Mouse (Mus musculus): Measurements from ENCODE around the gene Prrx2.

Prrx2 gene

DNA sequence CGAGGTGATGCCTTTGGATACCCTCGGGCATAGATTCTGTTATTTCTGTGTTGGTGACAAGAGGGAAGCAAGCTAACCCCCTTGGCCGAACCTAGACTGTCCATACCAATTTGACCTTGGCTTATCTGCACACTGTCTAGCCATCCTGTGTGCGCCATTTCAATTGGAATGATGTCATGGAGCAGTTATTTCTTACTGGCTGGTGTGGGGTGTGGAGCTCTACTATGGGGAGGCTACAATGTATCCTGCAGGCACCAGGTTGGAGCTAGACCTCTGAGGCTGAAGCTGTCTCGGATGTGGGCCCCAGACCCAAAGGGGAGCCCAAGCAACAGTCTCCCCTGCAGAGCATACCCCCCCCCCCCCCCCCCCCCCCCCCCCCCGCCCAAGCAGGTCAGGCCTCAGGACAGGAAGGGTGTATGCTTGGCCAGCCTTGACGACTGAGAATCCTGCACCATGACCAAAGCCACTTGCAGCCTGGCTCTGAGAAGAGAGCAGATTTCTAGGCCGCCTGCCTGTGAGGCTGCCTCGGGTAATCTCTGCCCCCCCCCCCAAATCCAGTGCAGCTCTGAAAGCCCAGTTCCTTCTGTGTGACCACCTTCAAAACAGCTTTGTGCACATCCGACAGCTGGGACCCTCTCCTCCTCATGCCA lies at the start of gene Prrx2:
Gene Prrx2 (plus strand): TSS at position 600 of the 650 bp plus-strand sequence.
- DNase-seq (ENCODE audit: low spot score in 2 of 2): no peak

DNA sequence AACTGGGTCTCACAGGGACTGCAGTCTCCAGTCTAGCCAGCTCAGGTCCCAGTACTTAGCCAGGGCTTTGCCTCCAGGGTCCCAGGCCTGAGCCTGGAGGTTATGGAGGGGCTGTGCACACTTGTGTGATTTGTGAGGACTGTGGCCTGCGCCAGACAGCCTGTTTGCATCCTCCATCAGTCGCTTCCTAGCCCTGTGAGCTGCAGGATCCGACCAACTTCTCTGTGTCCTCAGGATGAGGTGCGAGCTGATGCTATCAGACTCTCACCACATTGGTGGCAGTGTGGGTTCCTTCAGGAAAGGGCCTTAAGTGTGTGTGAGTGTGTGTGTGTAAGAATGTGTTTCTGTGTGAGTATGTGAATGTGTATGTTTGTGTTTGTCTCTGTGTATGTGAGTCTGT lies 47.3 kb upstream of the Prrx2 start:
- no peak for DNase-seq (ENCODE audit: low spot score in 2 of 2)

DNA sequence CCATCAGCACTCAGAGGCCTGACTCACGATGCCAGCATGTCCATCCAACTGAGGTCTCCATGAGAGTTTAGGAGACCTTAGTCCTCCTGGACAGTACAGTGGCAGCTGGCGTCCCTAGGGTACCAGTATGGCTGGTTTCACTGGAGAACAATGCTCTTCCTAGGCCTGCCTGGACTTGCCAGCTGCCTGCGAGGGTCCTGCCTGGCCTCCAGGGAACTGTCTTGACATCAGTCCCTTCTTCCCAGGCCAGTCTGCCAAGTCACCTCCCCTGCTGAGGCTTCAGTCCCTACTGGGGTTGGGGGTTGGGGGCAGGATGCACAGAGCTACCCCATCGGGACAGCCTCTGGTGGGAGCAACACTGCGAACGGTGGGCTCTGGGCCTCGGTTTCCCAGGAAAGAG lies 42.7 kb upstream of the Prrx2 start:
- no peak for DNase-seq (ENCODE audit: low spot score in 2 of 2)

DNA sequence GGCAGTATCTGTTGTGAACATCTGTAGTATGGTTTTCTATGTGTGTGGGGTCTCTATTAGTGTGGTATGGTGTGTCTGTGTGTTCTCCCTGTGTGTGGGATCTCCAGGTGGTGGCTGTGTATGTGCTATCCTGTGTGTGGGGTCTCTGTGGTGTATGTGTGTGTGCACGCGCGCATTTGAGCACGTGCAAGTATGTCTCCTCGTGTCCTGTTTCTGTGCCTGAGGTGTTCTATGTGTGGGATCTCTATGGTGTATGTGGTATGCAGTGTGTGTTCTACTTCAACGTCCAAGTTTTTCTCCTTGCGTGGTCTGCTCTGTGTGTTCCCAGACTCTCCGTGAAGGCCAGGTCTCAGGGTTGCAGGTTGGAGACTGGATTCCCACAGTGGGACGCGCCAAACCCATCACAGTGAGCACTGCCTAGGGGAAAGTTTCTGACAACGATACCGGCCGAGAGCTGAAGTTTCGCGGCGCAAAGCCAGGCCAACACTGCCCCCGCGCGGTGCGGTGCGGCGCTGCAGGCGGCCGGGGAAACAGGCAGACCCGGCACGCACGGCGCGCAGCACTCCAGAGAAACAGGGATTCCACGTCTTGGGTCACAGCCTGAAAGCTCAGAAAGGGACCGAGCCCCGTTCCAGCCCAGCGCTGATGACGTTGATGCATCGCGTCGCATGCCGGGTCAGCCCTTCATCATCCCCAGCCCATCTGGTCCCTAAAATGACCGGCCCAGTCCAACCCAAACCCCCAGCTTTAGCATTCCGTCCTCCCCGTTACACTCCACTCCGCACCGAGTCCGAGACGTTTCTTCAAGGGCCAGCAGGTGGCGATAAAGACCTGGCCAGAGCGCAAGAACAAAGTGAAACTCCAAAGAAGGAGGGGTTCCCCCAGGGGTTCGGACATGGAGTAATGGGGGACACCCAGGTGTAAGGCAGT lies 40.3 kb upstream of the Prrx2 start:
- DNase-seq (ENCODE audit: low spot score in 2 of 2): peak; percentile 83 to 86

DNA sequence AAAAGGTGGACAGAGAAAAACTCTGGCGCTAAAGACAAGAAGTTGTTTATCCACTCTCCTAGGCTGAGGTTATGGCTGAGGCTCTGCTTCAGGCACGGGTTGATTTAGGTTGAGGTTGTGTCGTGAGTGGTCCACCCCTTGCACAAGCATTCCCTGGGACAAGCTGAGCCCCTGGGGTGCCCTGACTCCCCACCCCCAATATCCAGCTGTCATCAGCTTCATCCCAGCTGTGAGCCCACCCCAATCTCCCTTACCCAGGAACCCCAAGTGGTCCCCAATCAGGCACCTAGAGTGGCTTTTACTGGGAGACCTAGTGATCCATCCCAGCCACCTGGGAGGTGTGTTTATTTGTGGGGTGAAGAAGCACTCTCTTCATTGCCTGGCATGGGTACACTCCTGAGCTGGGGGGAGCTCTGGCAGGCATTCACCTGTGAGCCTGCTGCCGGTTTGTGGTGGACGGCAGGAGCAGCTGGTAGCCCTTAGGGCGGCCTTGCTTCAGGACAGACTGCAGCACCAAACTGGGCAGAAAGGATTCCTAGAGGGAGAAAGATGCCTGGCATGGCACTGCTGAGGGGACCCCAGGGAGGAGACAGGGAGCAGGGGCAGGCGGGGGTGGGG lies 39.4 kb upstream of the Prrx2 start:
- DNase-seq (ENCODE audit: low spot score in 2 of 2): no peak

DNA sequence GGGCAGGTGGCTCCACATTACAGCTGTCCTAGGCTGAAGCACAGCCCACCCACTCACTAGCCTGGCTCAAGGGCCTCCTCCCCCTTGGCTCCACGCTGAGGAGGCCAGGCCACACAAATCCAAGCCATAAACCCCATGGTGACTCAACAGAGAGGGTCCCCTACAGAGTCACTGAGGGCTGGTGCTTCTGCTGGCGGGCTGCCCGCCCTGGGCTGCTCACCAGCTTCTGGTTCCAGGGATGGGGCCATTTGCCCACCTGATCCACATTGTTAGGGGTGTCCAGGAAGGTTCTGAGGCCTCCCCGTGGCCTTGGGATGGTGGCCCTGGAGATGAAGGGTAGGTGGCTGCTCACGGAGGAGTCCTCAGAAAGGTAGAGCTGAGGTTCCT lies 38.9 kb upstream of the Prrx2 start:
- DNase-seq (ENCODE audit: low spot score in 2 of 2): no peak

DNA sequence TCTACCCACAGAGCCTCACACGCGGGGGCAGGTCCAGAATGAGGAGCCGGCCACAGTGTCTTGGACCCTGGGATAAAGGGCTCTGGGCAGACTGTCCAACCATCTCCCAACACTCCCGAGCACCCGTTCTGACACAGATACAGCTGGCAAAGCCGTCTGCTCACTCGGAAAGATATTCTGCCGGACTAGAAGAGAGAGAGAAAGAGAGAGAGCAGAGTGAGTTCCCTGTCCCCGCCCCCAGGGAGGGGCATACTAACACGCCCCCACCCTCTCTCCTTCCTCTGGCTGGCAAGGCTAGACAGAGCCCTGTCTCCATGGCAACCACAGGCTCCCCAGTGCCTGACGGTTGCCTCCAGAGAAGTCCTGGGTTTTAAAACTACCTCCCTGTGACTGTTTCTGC lies 38.4 kb upstream of the Prrx2 start:
- DNase-seq (ENCODE audit: low spot score in 2 of 2): peak; percentile 73 to 76

DNA sequence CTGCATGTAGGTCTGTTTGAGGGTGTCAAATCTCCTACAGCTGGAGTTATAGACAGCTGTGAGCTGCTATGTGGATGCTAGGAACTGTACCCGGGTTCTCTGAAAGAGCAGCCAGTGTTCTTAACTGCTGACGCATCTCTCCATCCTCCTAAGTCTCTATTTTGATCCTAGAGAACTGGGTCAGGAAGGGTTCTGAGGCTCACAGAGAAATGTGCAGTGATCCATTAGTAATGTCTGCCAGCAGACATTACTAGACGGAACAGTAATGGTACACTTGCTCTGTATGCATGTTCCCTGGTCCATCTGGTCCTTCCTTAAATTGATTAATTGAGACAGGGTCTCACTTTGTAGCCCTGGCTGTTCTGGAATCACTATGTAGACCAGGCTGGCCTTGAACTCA lies 35.3 kb upstream of the Prrx2 start:
- no peak for DNase-seq (ENCODE audit: low spot score in 2 of 2)

DNA sequence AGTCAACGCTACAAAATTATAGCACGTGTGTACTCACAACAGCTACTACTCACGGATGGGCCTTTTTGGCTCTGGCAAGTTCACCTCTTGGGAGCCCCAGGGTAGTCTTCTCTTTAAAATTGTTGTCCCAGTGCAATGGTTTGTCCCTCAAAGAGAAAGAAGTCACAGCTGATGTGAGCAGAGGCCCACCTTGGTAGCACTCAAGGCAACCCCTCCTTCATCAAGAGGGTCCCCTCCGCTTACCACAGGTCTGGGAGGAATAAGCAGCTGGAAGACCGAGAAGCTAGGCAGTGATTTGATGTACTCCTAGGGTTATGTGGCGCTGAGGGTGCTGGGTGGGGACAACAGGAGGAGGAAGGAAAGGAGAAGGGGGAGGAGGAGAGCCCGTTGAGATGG lies 34.1 kb upstream of the Prrx2 start:
- DNase-seq (ENCODE audit: low spot score in 2 of 2): no peak

DNA sequence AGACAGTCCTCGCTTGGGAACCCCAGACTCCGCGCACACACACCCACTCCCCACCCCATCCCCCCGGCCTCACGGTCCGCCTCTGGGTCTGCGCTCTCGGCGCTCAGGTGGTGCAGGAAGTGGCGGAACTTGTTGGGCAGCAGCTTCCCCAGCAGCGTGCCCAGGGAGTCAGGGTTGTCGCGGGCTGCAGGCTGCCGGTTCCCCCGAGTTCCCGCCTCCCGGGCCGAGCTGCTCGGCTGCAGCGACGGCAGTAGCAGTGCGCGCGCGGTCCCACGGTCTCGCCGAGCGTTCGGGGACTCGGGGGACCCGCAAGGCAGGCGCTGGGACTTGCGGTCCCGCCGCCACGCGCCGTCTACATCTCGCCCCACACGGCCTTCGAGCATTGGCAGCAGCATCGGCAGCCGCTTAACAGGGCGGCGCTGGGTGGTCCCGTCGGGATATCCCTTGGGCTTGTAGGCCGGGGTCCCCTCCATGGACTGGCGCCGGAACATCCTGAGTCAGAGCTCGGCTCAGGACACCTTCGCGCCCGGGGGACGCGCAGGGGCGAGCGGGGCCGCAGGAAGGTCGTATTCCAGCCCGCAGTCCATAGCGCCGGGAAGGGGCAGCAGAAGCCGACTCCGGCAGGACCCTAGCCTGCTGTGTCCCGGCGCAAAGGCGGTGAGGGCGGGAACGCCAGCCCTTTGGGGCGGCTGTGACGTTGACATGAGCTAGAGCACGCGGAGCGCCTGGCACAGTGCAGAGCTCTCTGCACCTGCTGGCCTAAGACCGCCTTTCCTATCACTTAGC lies 33.5 kb upstream of the Prrx2 start:
- DNase-seq (ENCODE audit: low spot score in 2 of 2): no peak

DNA sequence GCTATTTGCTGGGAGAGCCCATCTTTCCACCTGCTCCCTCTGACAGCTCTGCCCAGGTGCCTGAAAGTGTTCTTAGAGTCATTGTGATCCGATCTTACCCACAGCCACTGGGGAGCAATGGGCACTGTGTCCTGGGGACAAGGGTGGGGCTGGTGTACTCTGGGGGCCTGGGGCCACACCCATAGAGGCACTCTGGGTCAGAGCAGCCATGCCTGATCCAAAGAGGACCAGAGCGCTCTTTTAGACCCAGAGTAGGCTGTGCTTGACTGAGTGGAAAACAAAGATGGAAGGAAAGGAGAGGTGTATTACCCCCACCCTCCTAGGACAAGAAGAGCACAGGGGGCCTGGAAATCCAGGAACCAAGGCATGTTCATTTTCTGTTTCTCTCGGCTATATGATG lies 31.2 kb upstream of the Prrx2 start, which contains the start of gene 1700001O22Rik:
Gene 1700001O22Rik (minus strand): TSS at position 58 of the 400 bp plus-strand sequence.
- DNase-seq (ENCODE audit: low spot score in 2 of 2): no peak

DNA sequence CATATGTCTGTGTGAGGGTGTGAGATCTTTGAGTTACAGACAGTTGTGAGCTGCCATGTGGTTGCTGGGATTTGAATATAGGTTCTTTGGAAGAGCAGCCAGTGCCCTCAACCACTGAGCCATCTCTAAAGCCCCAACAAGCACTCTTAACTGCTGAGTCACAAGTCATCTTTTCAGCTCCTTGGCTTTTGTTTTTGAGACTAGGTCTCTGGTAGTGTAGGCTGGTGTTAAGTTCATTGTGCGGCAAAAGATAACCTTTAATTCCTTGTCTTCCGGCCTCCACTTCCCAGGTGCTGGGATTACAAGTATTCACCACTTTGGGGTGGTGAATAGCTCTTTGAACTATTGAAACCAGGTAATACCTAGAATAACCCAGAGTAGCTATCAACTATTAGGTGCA lies 28.8 kb upstream of the Prrx2 start:
- DNase-seq (ENCODE audit: low spot score in 2 of 2): no peak

DNA sequence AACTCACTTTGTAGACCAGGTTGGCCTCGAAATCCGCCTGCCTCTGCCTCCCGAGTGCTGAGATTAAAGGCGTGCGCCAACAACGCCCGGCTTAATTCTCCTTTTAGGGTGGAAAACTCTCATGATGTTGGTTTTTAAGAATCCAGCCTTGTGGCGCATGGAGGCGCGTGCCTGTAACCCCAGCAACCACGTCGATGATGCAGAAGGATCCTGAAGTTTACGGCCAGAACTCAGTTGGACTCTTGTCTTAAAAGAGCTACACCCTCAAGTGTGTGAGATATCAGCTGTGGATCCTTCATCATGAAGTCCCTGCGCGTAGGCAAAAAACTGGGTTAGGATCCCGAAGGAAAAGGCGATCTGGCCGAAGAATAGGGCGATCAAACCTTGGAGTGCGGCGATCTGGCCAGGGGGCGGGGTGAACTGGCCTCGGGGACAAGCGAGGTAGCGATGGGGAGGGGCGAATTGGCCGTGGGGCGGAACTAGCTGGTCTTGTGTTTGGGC lies 27.6 kb upstream of the Prrx2 start:
- DNase-seq (ENCODE audit: low spot score in 2 of 2): no peak

DNA sequence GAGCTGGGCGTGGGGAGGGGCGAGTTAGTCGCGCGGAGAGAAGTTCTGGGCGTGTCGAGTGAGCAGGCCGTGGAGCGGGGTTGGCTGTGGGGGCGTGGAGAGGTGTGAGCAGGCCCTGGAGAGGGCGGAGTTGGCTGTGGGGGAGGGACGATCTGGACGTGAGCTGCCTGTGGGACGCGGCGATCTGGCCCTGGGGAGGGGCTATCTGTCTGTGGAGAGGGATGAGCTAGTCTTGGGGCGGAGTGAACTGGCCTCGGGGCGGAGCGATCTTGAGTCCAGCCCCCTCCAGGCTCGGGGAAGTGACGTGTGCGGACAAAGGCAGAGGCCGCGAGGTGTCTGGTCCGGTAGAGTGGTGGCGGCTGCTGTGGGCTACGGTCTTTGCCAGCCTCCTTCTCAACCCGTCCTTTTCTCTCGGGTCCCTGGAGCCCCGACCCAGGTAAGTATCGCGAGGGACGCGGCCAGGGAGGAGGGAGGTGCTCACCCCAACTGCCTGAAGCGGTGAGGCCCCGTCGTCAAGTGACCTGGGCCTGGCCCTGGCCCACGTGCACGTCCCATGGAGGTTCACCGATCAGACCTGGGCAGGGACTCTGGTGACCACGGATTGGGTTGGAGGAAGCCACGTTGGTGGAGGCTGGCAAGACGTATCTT lies 27.0 kb upstream of the Prrx2 start, which contains the start of gene Ntmt1:
Gene Ntmt1 (plus strand): TSS at position 179 of the 648 bp plus-strand sequence.
- DNase-seq (ENCODE audit: low spot score in 2 of 2): peak; percentile 100

DNA sequence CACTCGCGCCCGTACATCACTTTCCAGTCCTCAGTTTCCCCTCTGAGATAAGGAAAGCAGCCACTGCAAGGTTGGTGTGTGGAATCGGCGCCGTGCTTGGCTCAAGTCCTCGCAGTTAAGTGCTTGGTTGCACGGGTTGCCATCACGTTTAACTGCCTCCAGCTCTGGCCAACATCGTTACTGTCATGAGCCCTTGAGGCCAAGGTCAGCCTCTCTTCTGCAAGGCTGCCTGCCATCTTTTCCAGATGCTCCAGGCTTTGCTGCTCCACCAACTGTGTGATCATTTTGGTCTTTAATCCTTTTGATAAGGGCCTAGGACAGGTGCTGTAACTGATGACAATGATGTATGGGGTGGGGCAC lies 26.5 kb upstream of the Prrx2 start:
- DNase-seq (ENCODE audit: low spot score in 2 of 2): no peak

DNA sequence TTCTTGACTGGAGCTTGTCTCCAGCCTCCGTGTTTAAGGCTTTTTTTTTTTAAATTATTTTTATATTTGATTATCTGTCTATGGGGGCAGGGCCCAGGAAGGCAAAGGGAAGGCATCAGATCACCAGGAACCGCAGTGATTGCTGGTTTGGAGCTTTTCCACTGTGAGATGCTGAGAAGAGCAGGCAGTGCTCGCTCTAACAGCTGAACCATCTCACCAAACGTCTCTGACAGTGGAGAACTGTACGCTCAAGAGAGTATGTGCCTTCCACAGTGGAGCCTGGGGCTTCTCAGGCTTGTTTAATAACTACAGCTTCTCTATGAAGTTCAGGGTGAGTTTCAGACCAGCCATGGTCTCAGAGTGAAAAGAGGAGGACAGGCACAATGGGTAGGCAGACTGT lies 25.3 kb upstream of the Prrx2 start:
- no peak for DNase-seq (ENCODE audit: low spot score in 2 of 2)

DNA sequence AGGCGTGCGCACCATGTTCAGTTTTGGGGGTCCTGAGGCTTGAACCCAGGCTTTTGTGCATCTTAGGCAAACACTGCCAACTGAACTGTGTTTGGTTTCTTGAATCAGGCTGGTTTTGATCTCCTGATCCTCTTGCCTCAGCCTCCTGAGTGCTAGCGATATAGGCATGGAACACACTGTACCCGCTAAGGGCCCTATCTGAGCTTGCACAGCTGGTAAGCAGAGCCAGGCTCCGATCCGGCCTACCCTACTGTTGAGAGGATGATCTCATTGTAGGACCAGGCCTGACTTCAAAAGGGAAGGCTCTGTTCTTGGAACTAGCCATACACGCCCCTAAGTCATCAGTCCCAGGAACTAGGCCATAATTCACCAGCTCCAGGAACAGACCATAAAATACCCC lies 24.2 kb upstream of the Prrx2 start:
- DNase-seq (ENCODE audit: low spot score in 2 of 2): no peak

DNA sequence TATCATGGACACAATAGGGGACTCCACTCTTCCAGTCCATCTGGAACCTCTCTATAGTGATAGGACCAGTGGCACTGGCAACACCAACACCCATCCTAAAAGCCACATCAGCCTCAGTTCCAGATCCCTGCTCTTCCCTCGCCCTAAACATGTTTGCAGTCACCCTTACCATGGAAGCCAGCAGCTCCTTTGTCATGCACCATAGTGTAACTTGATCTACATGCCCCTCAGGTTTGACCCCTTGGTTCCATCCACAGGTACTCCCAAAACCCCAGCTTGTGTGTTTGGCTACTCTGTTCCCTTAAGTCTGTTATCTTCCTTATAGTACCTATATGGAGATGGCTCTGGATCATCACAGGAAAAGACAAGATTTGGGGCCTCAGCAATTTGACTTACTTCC lies 18.4 kb upstream of the Prrx2 start:
- DNase-seq (ENCODE audit: low spot score in 2 of 2): no peak

DNA sequence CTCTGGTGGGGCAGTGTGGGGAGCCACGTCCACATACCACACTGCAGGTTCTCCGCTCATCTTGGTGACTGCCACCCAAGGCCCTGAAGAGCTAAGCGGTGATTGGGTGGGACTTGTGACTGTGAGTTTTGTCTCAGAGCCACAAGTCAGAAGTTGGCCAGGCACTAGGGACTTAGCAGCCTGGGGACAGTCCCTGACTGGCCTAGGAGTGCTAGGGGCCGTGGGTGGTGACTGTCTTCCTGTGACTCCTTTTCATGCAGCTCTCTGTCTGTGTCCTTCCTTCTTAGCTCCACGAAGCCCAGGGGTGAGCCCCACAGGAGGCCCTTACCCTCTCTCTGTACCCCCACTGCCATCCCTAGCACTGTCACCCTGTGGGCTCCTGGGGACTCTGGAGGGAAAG lies 14.9 kb upstream of the Prrx2 start:
- DNase-seq (ENCODE audit: low spot score in 2 of 2): no peak

DNA sequence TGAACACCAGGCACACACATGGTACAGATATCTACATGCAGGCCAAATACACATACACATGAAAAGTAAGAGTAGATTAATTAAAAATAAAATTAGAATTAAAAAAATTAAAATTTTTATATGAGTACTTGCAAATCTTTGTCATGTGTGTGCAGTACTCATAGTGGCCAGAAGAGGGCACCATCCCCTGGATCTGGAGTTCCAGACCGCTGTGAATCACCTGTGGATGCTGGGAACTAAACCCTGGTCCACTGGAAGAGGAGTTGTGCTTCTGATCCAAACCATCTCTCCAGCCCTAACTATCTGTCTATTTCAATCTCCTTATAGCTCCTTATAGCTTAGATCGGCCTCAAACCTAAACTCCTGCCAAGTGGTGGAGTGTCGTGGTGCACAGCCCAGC lies 13.7 kb upstream of the Prrx2 start:
- no peak for DNase-seq (ENCODE audit: low spot score in 2 of 2)

DNA sequence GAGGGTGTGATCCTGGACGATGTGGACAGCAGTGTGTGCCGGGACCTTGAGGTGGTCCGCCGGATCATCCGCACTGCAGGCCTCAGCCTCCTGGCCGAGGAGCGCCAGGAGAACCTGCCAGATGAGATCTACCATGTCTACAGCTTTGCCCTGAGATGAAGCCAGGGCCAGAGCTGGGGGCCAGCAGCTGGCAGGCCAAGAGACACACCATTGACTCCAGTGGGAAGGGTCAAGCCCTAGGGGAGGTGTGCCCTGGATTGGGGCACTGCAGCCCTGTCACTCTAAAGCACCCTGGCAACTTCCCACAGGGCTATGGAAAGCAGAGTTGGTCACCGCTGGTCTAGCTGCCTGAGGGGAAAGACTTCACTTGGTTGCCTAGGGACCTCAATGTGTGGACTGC lies 12.3 kb upstream of the Prrx2 start:
- no peak for DNase-seq (ENCODE audit: low spot score in 2 of 2)
